Mouse (Mus musculus): ENCODE results near the gene Plcb1. TPM values are rescaled to one million over a fixed set of nuclear protein-coding genes. Genes with fewer than 3 reads are reported as not detected.

The Plcb1 gene
- polyA plus RNA-seq, 1 experiment, result 0.11 TPM

- Histone ChIP-seq H3K4me1 (ENCODE audit: control insufficient read depth, insufficient read depth, low read length) (no peaks in the 10 kb centered on the region), H3K4me3 (ENCODE audit: insufficient read depth, low read length) (no peak overlapping the region), H3K27ac (ENCODE audit: insufficient read depth, low read depth, low read length) (no peak overlapping the region)
- no peak for TF ChIP-seq POLR2A (IDR thresholded peaks at IDR 0.05; ENCODE audit: borderline replicate concordance, low read depth, low read length)
- no peak for TF ChIP-seq CTCF (IDR thresholded peaks at IDR 0.05; ENCODE audit: low read depth, low read length)
Measured at GRCm38 (mm10) chr2:135200830-135201229, 415.0 kb downstream of the Plcb1 start.

DNA sequence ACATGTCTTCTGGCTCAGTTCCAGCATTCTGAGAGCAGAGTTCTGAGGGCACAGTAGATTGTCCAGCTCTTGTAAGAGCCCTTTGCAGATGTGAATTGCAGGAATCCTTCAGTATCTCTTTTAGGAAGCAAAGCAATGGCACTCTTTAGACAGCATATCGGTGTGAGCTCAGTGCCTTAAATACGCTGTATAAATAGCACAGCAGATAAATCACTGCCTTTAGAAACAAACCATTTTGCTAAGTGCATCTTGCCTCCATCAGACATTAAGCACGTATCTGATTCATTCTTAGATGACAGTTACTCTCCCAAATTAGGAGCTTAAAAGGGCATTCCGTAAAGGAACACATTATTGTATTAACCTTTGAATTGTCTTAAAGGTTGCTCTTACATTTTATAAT, 416.5 kb downstream of the Plcb1 start:
- no peak overlapping the region for H3K4me3 ChIP-seq (ENCODE audit: insufficient read depth, low read length)
- TF ChIP-seq POLR2A (IDR thresholded peaks at IDR 0.05; ENCODE audit: borderline replicate concordance, low read depth, low read length) (no peak), CTCF (IDR thresholded peaks at IDR 0.05; ENCODE audit: low read depth, low read length) (no peak)
- H3K4me1 ChIP-seq (ENCODE audit: control insufficient read depth, insufficient read depth, low read length), result no peaks in the 10 kb centered on the region
- no peak overlapping the region for H3K27ac ChIP-seq (ENCODE audit: insufficient read depth, low read depth, low read length)

DNA sequence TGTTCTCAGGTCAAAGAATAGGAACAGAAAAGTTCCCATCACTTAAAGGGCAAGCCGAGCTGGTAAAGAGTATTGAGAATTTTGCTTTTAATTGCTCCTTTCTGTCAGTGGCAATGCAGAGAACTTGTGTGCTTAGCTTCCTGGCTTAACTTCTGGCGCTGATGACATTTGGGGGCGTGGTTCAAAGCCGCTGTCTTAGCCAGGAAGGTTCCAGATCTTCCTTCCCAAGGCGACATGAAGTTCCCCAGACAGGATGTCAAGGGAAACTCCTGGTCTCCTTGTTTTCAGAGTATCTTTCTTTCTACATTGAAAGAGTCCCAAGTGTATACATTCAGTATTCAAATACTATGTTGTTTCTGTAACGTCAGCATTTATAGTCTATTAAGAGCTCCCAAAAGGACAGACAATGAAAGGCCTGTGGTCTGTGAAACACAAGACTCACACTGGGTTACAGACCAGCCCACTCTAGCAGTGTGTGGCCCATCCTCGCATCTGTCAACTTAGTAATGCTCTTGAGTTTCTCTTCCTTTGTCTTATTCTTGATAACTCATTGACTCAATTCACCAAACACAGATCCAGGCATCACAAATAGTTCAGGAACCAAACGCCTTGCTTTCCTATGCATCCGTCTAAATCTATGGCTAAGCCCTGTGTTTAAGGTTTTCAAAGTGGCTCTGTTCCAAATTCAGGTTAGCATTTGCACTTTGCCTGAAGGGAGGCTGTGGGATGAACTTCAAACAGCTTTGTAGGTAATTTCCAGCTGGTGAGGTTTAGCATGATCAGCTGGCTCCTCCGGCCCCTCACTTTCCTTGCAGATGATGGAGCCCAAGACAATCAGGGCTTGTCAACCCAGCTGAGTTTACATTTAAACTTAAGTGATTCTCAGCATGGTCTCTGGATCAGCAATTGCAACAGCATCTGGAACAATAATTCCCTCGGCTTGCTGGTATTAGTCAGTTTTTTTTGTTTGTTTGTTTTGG, 418.6 kb downstream of the Plcb1 start:
- TF ChIP-seq CTCF (IDR thresholded peaks at IDR 0.05; ENCODE audit: low read depth, low read length) (no peak), POLR2A (IDR thresholded peaks at IDR 0.05; ENCODE audit: borderline replicate concordance, low read depth, low read length) (no peak)
- Histone ChIP-seq H3K4me3 (ENCODE audit: insufficient read depth, low read length) (no peak overlapping the region), H3K27ac (ENCODE audit: insufficient read depth, low read depth, low read length) (no peak overlapping the region), H3K4me1 (ENCODE audit: control insufficient read depth, insufficient read depth, low read length) (no peaks in the 10 kb centered on the region)

- TF ChIP-seq CTCF (IDR thresholded peaks at IDR 0.05; ENCODE audit: low read depth, low read length), result no peak
- TF ChIP-seq POLR2A (IDR thresholded peaks at IDR 0.05; ENCODE audit: borderline replicate concordance, low read depth, low read length), result no peak
- H3K4me3 ChIP-seq (ENCODE audit: insufficient read depth, low read length), result no peak overlapping the region
- no peaks in the 10 kb centered on the region for H3K4me1 ChIP-seq (ENCODE audit: control insufficient read depth, insufficient read depth, low read length)
- H3K27ac ChIP-seq (ENCODE audit: insufficient read depth, low read depth, low read length), result no peak overlapping the region
Measured at GRCm38 (mm10) chr2:135208890-135209289, 423.0 kb downstream of the Plcb1 start.

- H3K4me1 ChIP-seq (ENCODE audit: control insufficient read depth, insufficient read depth, low read length), result no peaks in the 10 kb centered on the region
- no peak for TF ChIP-seq POLR2A (IDR thresholded peaks at IDR 0.05; ENCODE audit: borderline replicate concordance, low read depth, low read length)
- TF ChIP-seq CTCF (IDR thresholded peaks at IDR 0.05; ENCODE audit: low read depth, low read length), result no peak
- no peak overlapping the region for H3K27ac ChIP-seq (ENCODE audit: insufficient read depth, low read depth, low read length)
- no peak overlapping the region for H3K4me3 ChIP-seq (ENCODE audit: insufficient read depth, low read length)
Measured at GRCm38 (mm10) chr2:135214746-135215448, 429.0 kb downstream of the Plcb1 start.

GRCm38 (mm10) chr2:135219406-135219805, 433.5 kb downstream of the Plcb1 start:
- Histone ChIP-seq H3K27ac (ENCODE audit: insufficient read depth, low read depth, low read length) (no peak overlapping the region), H3K4me1 (ENCODE audit: control insufficient read depth, insufficient read depth, low read length) (no peaks in the 10 kb centered on the region), H3K4me3 (ENCODE audit: insufficient read depth, low read length) (no peak overlapping the region)
- TF ChIP-seq POLR2A (IDR thresholded peaks at IDR 0.05; ENCODE audit: borderline replicate concordance, low read depth, low read length) (no peak), CTCF (IDR thresholded peaks at IDR 0.05; ENCODE audit: low read depth, low read length) (no peak)

- Histone ChIP-seq H3K27ac (ENCODE audit: insufficient read depth, low read depth, low read length) (no peak overlapping the region), H3K4me3 (ENCODE audit: insufficient read depth, low read length) (no peak overlapping the region), H3K4me1 (ENCODE audit: control insufficient read depth, insufficient read depth, low read length) (no peaks in the 10 kb centered on the region)
- TF ChIP-seq POLR2A (IDR thresholded peaks at IDR 0.05; ENCODE audit: borderline replicate concordance, low read depth, low read length) (no peak), CTCF (IDR thresholded peaks at IDR 0.05; ENCODE audit: low read depth, low read length) (no peak)
Measured at GRCm38 (mm10) chr2:135225604-135226025, 439.7 kb downstream of the Plcb1 start.

- H3K4me3 ChIP-seq (ENCODE audit: insufficient read depth, low read length), result no peak overlapping the region
- H3K4me1 ChIP-seq (ENCODE audit: control insufficient read depth, insufficient read depth, low read length), result no peaks in the 10 kb centered on the region
- TF ChIP-seq POLR2A (IDR thresholded peaks at IDR 0.05; ENCODE audit: borderline replicate concordance, low read depth, low read length), result no peak
- no peak for TF ChIP-seq CTCF (IDR thresholded peaks at IDR 0.05; ENCODE audit: low read depth, low read length)
- no peak overlapping the region for H3K27ac ChIP-seq (ENCODE audit: insufficient read depth, low read depth, low read length)
Measured at GRCm38 (mm10) chr2:135230262-135230661, 444.4 kb downstream of the Plcb1 start.

- Histone ChIP-seq H3K4me1 (ENCODE audit: control insufficient read depth, insufficient read depth, low read length) (no peaks in the 10 kb centered on the region), H3K27ac (ENCODE audit: insufficient read depth, low read depth, low read length) (no peak overlapping the region), H3K4me3 (ENCODE audit: insufficient read depth, low read length) (no peak overlapping the region)
- TF ChIP-seq POLR2A (IDR thresholded peaks at IDR 0.05; ENCODE audit: borderline replicate concordance, low read depth, low read length) (no peak), CTCF (IDR thresholded peaks at IDR 0.05; ENCODE audit: low read depth, low read length) (no peak)
Measured at GRCm38 (mm10) chr2:135242662-135243316, 456.9 kb downstream of the Plcb1 start.
